Mouse (Mus musculus) testis, postnatal 10 days (tissue): ENCODE results near the gene Mettl8.

Source experiments
- DNase-seq: peaks from one replicate; pipeline ENCODE4 v3.0.0; 2021; ENCODE audit warnings: low spot score

Mettl8 gene

GRCm38 (mm10) chr2:71033987-71034386 lies 21.4 kb downstream of the Mettl8 start:
- no peak for DNase-seq

GRCm38 (mm10) chr2:71033014-71033413 lies 22.4 kb downstream of the Mettl8 start:
- DNase-seq, result no peak

DNA sequence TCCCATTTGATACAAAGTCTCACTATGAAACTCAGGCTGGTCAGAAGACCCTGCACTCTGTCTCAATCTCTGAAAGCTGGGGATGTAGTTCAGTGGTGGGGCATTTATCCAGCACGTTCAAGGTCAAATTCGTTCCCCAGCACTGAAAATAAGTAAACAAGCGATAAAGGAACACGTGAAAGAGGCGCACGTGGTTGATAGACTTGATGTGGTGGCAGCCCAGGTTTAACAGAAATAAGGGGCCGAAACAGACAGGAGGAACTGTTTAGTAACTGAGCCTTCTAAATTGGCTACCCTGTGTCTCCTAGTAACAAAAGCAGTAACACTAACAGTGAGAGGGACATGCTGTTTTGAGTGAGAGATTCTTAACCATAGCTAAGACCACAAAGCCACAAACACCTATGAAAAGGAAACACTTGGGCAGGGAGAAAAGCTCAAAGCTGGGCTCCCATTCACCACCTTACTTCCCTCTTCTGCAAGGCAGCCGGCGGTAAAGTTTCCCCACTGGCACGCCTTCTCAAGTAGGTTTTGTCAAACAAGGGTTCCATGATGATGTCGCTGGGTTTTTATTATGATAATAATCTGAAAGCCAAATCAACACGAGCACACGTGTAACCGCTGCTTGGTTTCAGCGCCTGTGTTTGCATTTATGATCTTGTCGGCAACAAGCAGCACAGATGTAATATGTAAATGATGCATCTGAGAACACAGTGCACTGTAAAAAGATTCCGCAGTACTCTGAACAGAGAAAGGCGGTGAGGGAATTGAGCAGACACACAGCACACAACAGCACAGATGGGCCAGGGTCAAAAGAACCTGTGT lies 23.2 kb downstream of the Mettl8 start:
- DNase-seq, result no peak

GRCm38 (mm10) chr2:71030663-71031062 lies 24.7 kb downstream of the Mettl8 start:
- no peak for DNase-seq

GRCm38 (mm10) chr2:71027631-71028030 lies 27.8 kb downstream of the Mettl8 start:
- no peak for DNase-seq

GRCm38 (mm10) chr2:71026787-71027186 lies 28.6 kb downstream of the Mettl8 start:
- DNase-seq, result no peak

- no peak for DNase-seq
Measured at GRCm38 (mm10) chr2:71025576-71026315, 29.6 kb downstream of the Mettl8 start.

DNA sequence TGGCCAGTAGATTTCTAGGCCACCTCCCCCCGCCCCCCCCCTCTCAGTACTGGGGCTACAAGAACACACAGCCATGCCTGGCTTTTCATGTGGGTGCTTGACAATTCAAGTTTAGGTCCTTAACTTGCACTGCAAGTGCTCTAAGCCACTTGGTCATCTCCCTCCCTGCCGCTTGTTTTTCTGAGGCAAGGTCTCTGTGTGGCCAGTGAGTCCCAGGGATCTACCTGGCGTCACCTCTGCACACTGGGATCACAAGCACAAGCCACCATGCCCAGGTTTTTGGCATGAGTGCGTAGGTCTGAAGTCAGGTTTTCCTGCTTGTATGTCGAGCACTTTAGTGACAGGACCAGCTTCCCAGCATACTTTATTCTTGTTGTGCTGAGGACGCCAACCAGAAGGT lies 31.4 kb downstream of the Mettl8 start:
- DNase-seq, result no peak

- no peak for DNase-seq
Measured at GRCm38 (mm10) chr2:71022991-71023390, 32.4 kb downstream of the Mettl8 start.

- DNase-seq, result no peak
Measured at GRCm38 (mm10) chr2:71020674-71021073, 34.7 kb downstream of the Mettl8 start.

GRCm38 (mm10) chr2:71019704-71020375 lies 35.5 kb downstream of the Mettl8 start:
- DNase-seq, result no peak

DNA sequence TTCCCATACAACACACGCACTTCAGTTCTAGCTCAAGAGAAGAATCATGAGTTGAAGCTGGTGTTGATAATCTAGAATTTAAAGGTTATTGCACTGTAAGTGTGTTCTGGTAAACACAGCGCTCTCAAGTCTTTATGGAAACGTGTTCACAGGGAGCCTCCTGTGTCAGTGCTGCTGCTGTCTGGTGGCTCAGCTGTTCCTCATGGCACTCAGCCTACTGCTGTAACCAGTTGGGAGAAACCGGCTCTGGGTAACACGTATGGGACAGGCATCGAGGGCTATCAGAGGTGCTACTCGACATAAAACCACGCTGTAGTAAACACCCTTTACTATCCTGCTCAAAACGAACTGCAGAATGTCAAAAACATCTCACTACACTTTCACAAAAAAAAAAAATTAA lies 36.1 kb downstream of the Mettl8 start:
- no peak for DNase-seq

GRCm38 (mm10) chr2:71013521-71013920 lies 41.9 kb downstream of the Mettl8 start:
- no peak for DNase-seq

DNA sequence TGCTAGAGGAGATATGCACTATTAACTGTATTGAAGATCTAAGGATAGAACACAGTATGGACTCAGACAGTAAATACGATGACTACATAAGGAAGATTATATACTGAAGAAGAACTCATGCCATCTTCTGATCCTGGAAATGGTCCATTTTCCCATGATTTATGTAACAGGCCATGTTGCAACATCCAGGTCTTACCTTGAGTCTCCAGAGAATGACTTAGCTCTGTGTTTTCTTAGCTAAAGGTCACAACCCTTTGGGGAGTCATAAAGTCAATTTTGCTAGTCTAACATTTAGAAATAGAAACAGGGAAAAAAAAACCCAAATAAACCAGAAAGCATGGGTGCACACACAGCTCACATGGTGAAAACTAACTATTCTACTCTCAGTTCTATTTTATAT lies 43.6 kb downstream of the Mettl8 start:
- no peak for DNase-seq

- no peak for DNase-seq
Measured at GRCm38 (mm10) chr2:71004354-71004753, 51.0 kb downstream of the Mettl8 start.

GRCm38 (mm10) chr2:71002509-71002908 lies 52.9 kb downstream of the Mettl8 start:
- no peak for DNase-seq

DNA sequence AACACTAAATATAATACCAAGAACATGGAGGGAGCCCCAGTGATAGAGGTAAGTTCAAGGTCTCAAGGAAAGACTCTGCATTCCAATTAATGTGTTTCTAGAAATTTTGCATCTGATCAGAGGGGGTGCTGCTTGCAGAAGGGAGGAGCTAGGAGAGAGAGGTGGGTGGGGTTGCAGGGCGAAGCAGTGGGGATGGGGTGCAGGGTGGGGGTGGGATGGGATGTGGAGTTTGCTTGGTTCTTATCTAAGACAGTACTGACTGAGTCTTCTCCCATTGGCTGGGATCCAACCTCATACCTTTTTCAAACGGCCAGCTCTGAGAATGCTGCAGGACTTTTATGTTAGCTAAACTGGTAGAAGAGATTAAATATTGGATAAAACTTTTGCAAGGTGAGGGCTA lies 56.6 kb downstream of the Mettl8 start:
- DNase-seq, result no peak

DNA sequence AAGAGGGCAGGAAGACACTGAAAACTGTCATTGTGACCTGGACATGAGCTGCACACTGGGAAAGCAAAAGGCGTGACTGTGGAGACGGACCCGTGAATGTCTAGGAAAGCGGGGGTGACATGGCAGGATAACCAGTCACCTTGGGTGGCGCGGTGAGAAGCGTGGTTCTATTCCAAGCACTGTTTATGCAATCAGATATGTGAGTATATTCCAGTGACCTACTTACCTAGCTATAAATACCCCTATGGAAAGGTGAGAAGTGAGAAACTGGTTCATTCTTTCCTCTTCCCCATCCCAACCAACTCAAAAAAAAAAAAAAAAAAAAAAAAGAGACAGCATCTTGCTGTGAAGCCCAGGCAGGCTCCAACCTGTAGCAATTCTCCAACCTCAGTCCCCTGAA lies 58.9 kb downstream of the Mettl8 start:
- DNase-seq, result no peak

- no peak for DNase-seq
Measured at GRCm38 (mm10) chr2:70995900-70996299, 59.5 kb downstream of the Mettl8 start.

DNA sequence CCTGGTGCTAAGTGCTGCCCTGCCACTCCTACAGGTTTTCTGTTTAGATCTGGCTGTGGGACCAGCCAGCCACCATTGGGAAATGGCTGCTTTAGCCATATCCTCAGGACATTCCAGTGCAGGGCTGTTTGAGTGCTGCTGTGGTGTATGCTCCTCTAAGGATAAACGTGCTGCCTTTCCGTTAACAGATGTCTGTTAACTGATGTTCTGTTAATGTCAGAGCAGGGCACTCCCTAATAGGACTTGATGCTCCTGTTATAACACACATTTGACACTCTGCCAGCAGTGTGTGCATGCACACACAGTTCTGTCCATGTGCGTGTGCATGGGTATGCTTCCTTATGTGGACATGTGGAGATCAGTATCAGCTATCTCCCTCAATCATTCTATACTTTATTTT lies 61.6 kb downstream of the Mettl8 start:
- no peak for DNase-seq

GRCm38 (mm10) chr2:70992715-70993114 lies 62.7 kb downstream of the Mettl8 start:
- DNase-seq, result no peak

DNA sequence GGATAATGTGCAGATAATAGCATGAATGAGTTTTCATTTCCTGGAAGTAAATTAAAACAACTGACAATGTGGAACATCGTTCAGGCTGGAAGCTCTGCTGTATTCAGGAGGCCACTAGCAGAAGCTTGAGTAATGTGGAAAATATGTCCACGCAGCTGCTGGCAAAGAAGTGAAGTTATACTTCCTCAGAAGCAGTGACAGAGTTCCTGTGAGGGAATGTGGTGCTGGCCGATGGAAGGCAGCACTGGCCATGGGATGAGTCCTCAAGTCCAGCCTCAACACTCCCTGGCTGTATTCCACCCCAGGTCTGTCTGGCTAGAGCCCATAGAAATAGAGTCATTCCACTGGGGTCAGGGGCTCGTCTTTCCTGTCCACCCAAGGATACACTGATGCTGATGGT lies 65.2 kb downstream of the Mettl8 start:
- no peak for DNase-seq
